Mouse (Mus musculus) urinary bladder, adult 2 months (tissue): ENCODE data around the gene Tmem53. TPM values are rescaled to one million over a fixed set of nuclear protein-coding genes. Genes with fewer than 3 reads are reported as not detected.
"Not testable (repeated sequence)": the region's sequence is repeated elsewhere in the genome, so short reads cannot be mapped to it uniquely, and the experiment has no call there.

Experiments used
- DNase-seq: peaks from one replicate; pipeline ENCODE4 v3.0.0; 2022; ENCODE audit warnings: low spot score
- polyA plus RNA-seq: library from polyadenylated mRNA; depleted of rRNA; stranded (reverse); fragments of >200 nt; gene quantifications from 2 replicates; pipeline ENCODE4 v1.2.3, GENCODE M21; 2012

Gene Tmem53
- polyA plus RNA-seq, 1 experiment: 14.0 TPM

GRCm38 (mm10) chr4:117250982-117251381, 769 bp upstream of the Tmem53 start:
- DNase-seq: no peak

GRCm38 (mm10) chr4:117252351-117252750, 600 bp downstream of the Tmem53 start:
- no peak for DNase-seq

GRCm38 (mm10) chr4:117252755-117253154, 1.0 kb downstream of the Tmem53 start:
- DNase-seq: no peak

- DNase-seq: no peak
Measured at GRCm38 (mm10) chr4:117253218-117254016, 1.7 kb downstream of the Tmem53 start.

GRCm38 (mm10) chr4:117254017-117254627, 2.4 kb downstream of the Tmem53 start:
- DNase-seq: no peak

GRCm38 (mm10) chr4:117254672-117255071, 2.9 kb downstream of the Tmem53 start:
- no peak for DNase-seq

- not testable (repeated sequence) for DNase-seq
Measured at GRCm38 (mm10) chr4:117259909-117260308, 8.2 kb downstream of the Tmem53 start.

GRCm38 (mm10) chr4:117261222-117261621, 9.5 kb downstream of the Tmem53 start:
- no peak for DNase-seq

GRCm38 (mm10) chr4:117262101-117262913, 10.6 kb downstream of the Tmem53 start:
- no peak for DNase-seq

GRCm38 (mm10) chr4:117262987-117263386, 11.2 kb downstream of the Tmem53 start:
- DNase-seq: no peak

GRCm38 (mm10) chr4:117267284-117267683, 15.5 kb downstream of the Tmem53 start:
- no peak for DNase-seq

GRCm38 (mm10) chr4:117267831-117268437, 16.2 kb downstream of the Tmem53 start:
- DNase-seq: no peak

GRCm38 (mm10) chr4:117270278-117270677, 18.5 kb downstream of the Tmem53 start:
- peak; percentile 51 for DNase-seq

- DNase-seq: no peak
Measured at GRCm38 (mm10) chr4:117272459-117272858, 20.7 kb downstream of the Tmem53 start.

- no peak for DNase-seq
Measured at GRCm38 (mm10) chr4:117274720-117275119, 23.0 kb downstream of the Tmem53 start.

- DNase-seq: no peak
Measured at GRCm38 (mm10) chr4:117276281-117276711, 24.5 kb downstream of the Tmem53 start.

- no peak for DNase-seq
Measured at GRCm38 (mm10) chr4:117277021-117277420, 25.3 kb downstream of the Tmem53 start.

GRCm38 (mm10) chr4:117277687-117278086, 25.9 kb downstream of the Tmem53 start:
- DNase-seq: no peak

- no peak for DNase-seq
Measured at GRCm38 (mm10) chr4:117278381-117279252, 26.9 kb downstream of the Tmem53 start.

GRCm38 (mm10) chr4:117279253-117279642, 27.5 kb downstream of the Tmem53 start:
- DNase-seq: no peak

GRCm38 (mm10) chr4:117280397-117280930, 28.7 kb downstream of the Tmem53 start:
- DNase-seq: no peak
